ENCODE assay signal across 23 mouse cellular contexts in the genomic region with DNA sequence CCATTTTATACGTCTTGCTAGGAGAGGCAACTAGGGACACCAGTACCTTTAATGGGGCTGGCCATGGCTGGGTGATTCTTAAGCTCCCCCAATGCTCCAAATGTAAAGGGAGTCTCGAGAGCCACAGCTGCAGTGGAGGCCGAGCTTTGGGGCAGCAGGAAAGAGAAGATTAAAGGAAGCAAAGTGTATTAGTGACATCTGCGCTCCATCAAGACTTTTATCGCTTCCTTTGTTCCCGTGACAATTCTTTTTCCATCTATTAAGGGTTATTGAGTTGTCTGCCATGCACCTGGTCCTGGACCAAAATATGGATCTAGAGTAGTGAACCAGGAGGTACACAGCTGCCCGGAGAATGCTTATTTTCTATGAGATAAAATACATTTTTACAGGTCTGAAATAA.
DNase-seq lines count a peak whose midpoint lies in the region; ATAC-seq lines count a peak whose summit lies in the region.
"Had no signal": no experiment of that assay in that cellular context is flagged by ENCODE, and none has a peak within 500 bp of the region (broad histone marks: within the 10 kb centered on the region; RNA-seq: fewer than 3 reads in every experiment).

No protein-coding gene starts in this region.

- peaks cover 39% of the 10 kb centered on the region for H3K4me1 ChIP-seq in kidney, embryonic 16.5 days (ENCODE audit: insufficient read depth, low read length)
- H3K4me1 ChIP-seq: embryonic facial prominence, embryonic 12.5 days; midbrain, embryonic 15.5 days had no signal

- peak; percentile 34 for DNase-seq in embryo, embryonic 10 days (ENCODE audit: low spot score)
- DNase-seq in embryo, embryonic 9.5 days (ENCODE audit: extremely low spot score) = no peak
- no peak for DNase-seq in kidney, adult 9 months
- DNase-seq in MN1 (ENCODE audit: low spot score) = peak; percentile 39
- peak; percentile 70 for DNase-seq in hindlimb bud, embryonic 11.5 days (ENCODE audit: extremely low spot score, low read depth, low spot score)
- no peak for DNase-seq in right cerebral cortex, adult 2 months (ENCODE audit: low spot score in 2 of 2)
- DNase-seq: adrenal gland, postnatal 10 days; cerebellum, adult 11-12 months; cerebellum, postnatal 14 days; gastrocnemius, postnatal 36 days; liver, postnatal 0 days; lung, postnatal 10 days; spleen, adult 18-20 months; thymus, postnatal 25 days had no signal

- no peak overlapping the region for H3K4me2 ChIP-seq in kidney, embryonic 16.5 days (replicated peaks; ENCODE audit: low read depth, low read length)
- H3K4me2 ChIP-seq: embryonic facial prominence, embryonic 12.5 days; forebrain, embryonic 15.5 days; midbrain, embryonic 15.5 days had no signal

- no peak overlapping the region for H3K9ac ChIP-seq in kidney, embryonic 16.5 days (replicated peaks; ENCODE audit: low read length)
- H3K9ac ChIP-seq: embryonic facial prominence, embryonic 12.5 days; forebrain, embryonic 15.5 days; liver, postnatal 0 days; midbrain, embryonic 15.5 days had no signal

- no peaks in the 10 kb centered on the region for H3K27me3 ChIP-seq in kidney, embryonic 16.5 days (ENCODE audit: insufficient read depth, low read length)
- H3K27me3 ChIP-seq: embryonic facial prominence, embryonic 12.5 days; forebrain, embryonic 15.5 days; midbrain, embryonic 15.5 days; Patski had no signal

- 22% methylated on average over 7 of the region's 7 CpGs for WGBS in kidney, embryonic 16.5 days

- H3K4me3 ChIP-seq in kidney, embryonic 16.5 days (ENCODE audit: low read length) = no peak overlapping the region
- H3K4me3 ChIP-seq: embryonic facial prominence, embryonic 12.5 days; erythroblast, embryonic 14.5 days; forebrain, embryonic 15.5 days; hindbrain, embryonic 10.5 days; midbrain, embryonic 15.5 days had no signal

- 0 out of 2 replicates have a peak, but pooled peaks have one; percentile 26 for ATAC-seq in kidney, embryonic 16.5 days (ENCODE audit: low FRiP score, low TSS enrichment)
- ATAC-seq in cerebellum, adult (ENCODE audit: insufficient number of reproducible peaks, low FRiP score, low TSS enrichment) = no peak
- ATAC-seq: forebrain, embryonic 15.5 days; intestine, embryonic 16.5 days; liver, postnatal 0 days; midbrain, embryonic 15.5 days; Patski had no signal

- no peaks in the 10 kb centered on the region for H3K9me3 ChIP-seq in kidney, embryonic 16.5 days (ENCODE audit: low read length)
- H3K9me3 ChIP-seq: embryonic facial prominence, embryonic 12.5 days; forebrain, embryonic 15.5 days; hindbrain, embryonic 10.5 days; midbrain, embryonic 15.5 days had no signal

- peak overlapping the region; percentile 43 for H3K27ac ChIP-seq in kidney, embryonic 16.5 days (ENCODE audit: low read length)
- H3K27ac ChIP-seq: embryonic facial prominence, embryonic 12.5 days; forebrain, embryonic 15.5 days; hindbrain, embryonic 10.5 days; midbrain, embryonic 15.5 days had no signal

- no peaks in the 10 kb centered on the region for H3K36me3 ChIP-seq in kidney, embryonic 16.5 days (ENCODE audit: insufficient read depth, low read length)
- H3K36me3 ChIP-seq: embryonic facial prominence, embryonic 12.5 days; forebrain, embryonic 15.5 days; hindbrain, embryonic 10.5 days; midbrain, embryonic 15.5 days had no signal

Comparison
In these comparisons a context has a peak if more than half of its experiments do, and no peak if none do; other contexts are left out.
1. DNase-seq: peak in embryo, embryonic 10 days (single experiment), MN1 (single experiment) and hindlimb bud, embryonic 11.5 days (single experiment); none in embryo, embryonic 9.5 days (single experiment), kidney, adult 9 months (single experiment) and right cerebral cortex, adult 2 months (0 of 2).